Mouse (Mus musculus) megakaryocyte progenitor cell, adult 5-6 weeks (primary cell): ENCODE measurements around the gene Cyfip2. TPM values are rescaled to one million over a fixed set of nuclear protein-coding genes. Genes with fewer than 3 reads are reported as not detected.

Experiments
- ATAC-seq: replicated peaks from 2 replicates; pipeline ENCODE4 v1.8.0; 2016; ENCODE audit warnings: mild to moderate bottlenecking, moderate TSS enrichment, inconsistent platforms; ENCODE audit not compliant: poor library complexity
- total RNA-seq, 2 experiments: library from RNA; stranded (forward) in 1 of 2; stranded (reverse) in 1 of 2; fragments of 157-497, 149-512 nt in 1 of 2; fragments of 200-1000 nt in 1 of 2; gene quantifications; 2 replicates each; pipeline versions ENCODE4 v1.2.3 to v1.2.4; 2015 to 2017

Gene Cyfip2
- total RNA-seq (2015) (121 and 122 TPM in 2 replicates), total RNA-seq (2017) (48.6 and 53.3 TPM in 2 replicates)

GRCm38 (mm10) chr11:46312523-46313035 lies at the start of gene Cyfip2:
Gene Cyfip2, minus strand, starts transcription at chr11:46312859.
- no peak for ATAC-seq

DNA sequence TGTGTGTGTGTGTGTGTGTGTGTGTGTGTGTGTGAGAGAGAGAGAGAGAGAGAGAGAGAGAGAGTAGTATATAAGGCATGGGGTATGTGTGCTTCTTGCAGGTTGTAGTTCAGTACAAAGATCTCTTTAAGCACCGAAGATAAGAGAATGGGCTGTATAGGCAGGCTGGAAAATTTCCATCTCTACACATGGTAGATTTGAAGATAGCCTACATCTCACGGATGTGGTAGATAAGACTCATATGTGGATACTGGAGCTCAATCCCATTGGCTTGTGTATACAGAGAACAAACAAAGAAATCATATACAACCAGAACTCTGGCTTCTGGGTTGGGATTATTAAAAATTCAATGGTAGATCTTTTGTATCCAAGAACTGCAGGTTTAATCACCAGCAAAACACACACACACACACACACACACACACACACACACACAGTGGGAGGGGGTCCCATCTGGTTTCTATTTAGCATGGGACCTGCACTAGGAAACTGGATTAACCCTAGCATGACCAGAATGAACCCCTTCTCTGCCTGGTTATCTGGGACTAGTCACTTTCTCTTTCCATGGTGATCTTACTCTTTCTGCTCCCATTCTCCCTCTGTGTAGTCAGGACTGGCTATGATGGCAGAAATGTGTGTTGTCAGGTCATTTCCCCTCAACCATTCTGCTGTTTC lies 48.5 kb upstream of the Cyfip2 start:
- ATAC-seq = no peak

DNA sequence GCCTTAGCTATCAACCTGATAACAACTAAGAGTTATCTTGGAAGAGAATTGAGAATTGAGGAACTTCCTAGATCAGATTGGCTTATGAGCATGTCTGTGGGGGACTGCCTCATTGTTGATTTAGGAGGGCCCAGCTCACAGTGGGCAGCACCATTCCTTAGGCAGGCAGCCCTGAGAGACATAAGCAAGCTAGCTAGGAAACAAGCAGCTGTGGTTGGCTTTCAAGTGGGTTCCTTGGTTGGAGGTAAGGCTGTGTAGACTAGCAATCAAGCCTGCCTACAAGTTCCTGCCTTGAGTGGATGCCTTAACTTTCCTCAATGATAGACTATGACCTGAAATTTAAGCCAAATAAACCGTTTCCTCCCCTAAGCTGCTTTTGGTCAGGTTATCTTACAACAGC lies 45.7 kb upstream of the Cyfip2 start:
- no peak for ATAC-seq

- ATAC-seq = no peak
Measured at GRCm38 (mm10) chr11:46349681-46350410, 37.2 kb upstream of the Cyfip2 start.

- no peak for ATAC-seq
Measured at GRCm38 (mm10) chr11:46348416-46348815, 35.8 kb upstream of the Cyfip2 start.

DNA sequence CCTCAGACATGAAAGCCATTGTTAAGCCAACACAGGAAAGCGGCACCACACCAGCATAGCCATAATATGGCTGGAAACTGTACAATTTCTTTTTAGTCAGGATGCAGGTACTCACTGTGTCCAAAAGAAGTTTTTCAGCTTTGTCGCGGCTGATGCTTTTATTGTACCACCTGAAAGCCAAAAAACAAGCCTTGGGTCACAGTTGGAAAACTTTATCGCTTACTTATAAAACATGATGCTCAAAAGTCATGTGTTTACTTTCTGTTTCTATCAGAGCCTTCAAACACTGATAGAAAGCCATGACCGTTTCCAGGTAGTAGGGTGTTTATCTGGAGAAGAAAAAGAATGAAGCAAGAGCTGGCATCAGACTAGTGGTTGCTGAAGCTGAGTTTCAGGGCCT lies 35.1 kb upstream of the Cyfip2 start:
- no peak for ATAC-seq

- peak; percentile 83 for ATAC-seq
Measured at GRCm38 (mm10) chr11:46343886-46344546, 31.4 kb upstream of the Cyfip2 start.

- ATAC-seq = no peak
Measured at GRCm38 (mm10) chr11:46341960-46342359, 29.3 kb upstream of the Cyfip2 start.

DNA sequence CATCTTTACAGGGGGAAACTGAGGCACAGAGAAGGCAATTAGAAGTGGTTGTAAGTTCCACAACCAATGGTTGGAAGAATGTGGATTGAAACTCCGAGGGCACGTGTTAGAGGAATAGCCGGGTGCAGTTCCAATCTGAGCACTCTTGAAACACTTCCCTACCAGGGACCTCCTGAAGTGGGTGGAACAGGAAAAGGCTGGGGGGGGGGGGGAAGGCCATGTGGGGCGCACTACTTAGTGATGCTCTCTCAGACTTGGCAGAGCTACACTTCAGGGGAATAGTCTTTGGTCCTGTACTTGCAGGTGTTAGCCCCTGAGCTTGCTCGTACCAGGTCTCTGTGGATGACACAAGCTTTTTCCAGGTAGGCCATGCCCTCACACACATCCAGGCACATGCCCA lies 23.4 kb upstream of the Cyfip2 start:
- peak; percentile 47 for ATAC-seq

DNA sequence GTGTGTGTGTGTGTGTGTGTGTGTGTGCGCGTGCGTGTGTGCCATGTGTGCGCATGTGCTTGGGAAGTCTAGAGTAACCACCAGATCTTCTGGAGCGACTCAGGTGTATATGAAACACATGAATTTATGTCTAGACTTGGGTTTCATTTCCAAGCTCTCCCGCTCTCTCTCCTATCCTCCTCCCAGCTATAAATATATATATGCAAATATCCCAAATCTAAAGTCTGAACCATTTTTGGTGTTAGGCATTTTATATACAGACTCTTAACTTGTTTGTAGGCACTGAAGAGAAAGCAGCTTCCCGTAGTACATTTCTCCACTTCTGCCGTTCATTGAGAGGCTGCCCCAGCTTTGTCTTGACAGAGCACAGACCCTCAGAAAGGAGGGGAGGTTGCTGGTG lies 19.6 kb upstream of the Cyfip2 start:
- no peak for ATAC-seq

- peak; percentile 89 for ATAC-seq
Measured at GRCm38 (mm10) chr11:46326271-46327015, 13.8 kb upstream of the Cyfip2 start.

DNA sequence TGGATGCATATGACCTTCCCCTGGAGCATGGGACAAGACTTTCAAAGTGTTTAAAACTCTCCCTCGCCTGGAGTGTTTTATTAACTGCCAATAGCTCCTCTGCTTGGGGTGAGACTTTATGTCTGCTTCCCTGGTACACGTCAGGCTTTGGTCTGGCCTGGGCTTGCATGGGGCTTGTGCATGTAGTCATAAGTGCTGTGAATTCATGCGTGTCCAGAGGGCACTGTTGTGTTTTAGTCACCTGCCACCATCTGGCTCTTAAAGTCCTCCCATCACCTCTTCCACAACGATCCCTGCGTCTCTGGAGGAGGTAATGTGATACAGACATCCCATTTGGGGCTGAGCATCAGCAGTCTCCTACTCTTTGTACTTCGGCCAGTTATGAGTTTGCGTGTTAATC lies 8.9 kb upstream of the Cyfip2 start:
- no peak for ATAC-seq

- ATAC-seq = peak; percentile 50
Measured at GRCm38 (mm10) chr11:46314534-46314933, 1.9 kb upstream of the Cyfip2 start.

GRCm38 (mm10) chr11:46313851-46314250 lies 1.2 kb upstream of the Cyfip2 start:
- ATAC-seq = peak; percentile 26

DNA sequence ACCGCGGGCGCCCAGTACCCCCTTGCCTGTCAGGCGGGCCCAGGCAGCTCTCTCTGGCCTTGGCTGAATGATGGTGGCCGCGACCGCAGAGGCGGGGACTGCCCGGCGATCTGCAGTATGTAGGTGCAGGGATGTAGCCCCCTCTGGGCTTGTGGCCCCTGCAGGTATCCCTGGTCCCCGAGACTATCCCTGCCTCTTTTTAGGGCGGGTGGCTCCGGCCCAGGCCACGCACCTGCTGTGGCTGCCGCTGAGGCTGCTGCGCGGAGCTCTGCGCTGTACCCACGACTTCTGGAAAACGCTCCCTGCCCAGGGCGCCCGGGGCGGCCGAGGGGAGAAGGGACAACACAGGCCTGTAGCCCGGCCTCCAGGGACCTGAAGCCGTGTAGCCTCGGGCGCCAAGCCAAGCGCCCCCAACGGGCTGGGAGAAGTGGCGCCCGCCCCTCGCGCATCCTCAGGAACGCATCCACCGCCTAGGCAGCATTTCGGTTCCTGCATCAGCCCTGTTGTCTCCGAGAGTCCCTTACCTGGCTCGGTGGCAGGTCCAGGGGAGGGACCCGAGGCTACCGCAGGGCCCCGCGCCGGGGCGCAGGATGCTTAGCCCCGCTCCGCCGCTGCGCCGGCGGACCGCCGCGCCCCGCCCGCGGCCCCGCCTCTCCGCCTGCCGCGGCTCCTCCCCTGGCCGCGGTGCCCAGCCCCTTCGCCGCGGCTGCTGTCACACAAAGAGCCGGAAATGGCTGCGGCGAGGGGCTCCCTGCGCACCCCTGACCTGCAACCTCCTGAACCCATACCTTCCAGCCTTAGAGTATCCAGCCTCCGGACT lies 746 bp downstream of the Cyfip2 start:
- ATAC-seq = peak; percentile 23

DNA sequence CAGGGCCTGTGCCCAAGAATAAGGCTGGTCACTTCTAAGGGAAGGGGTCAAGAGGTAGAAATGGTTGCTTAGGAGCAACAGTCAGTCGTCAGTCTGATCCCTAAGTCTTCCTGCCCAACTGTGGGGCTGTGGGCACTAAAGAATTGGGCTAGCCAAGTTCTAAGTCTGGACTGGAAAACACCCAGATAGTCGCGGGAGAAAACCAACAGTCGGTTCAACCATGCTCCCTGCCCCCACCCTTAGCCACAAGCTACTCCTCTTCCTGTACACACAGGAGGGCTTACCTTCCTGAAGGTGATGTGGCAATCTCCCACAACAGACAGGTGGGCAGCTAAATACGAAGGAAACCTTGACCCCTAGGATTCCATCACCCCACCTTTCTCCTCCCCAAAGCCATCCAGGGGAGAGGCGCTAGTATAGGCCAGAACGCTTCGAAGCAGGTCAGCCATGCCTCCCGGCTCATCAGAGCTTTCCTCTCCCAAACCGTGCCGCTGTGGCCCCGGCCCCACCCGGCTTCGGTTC lies 1.4 kb downstream of the Cyfip2 start:
- 0 out of 2 replicates have a peak, but pooled peaks have one; percentile 6 for ATAC-seq

- ATAC-seq = no peak
Measured at GRCm38 (mm10) chr11:46310647-46311063, 2.0 kb downstream of the Cyfip2 start.

DNA sequence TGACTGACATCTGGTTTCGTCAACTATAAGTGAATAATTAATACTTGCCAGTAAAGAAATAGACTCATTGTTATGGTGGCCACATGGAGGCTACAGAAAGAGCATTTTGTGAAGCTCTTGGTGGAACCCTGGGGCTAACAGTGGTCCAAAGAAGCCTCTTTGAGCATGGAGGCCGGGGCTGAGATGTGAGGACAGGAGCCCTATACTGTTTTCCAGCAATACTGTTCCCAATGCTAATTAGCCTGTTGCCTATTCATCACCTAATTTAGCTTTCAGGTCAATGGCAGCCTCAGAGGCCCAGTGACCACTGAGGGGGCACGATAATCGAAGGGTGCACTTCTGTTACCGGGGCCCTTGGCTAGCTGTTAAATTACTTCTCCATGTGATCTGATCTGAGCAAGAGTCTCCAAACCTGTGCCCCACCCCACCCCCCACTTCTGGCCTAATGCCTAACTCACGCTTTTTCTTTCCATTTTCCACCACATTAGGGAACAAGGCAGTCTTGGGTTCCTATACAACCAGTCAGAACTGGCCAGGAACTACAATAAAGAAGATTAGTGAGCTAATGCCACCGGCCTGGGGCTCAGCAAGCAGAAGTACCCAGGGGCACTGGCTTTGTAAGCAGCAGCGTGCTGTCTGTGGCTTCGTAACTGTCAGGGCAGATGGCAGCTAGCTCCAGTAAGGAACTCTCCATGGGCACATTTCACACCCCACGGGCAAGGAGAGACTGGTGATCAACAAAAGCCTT lies 2.7 kb downstream of the Cyfip2 start:
- ATAC-seq = peak; percentile 38

DNA sequence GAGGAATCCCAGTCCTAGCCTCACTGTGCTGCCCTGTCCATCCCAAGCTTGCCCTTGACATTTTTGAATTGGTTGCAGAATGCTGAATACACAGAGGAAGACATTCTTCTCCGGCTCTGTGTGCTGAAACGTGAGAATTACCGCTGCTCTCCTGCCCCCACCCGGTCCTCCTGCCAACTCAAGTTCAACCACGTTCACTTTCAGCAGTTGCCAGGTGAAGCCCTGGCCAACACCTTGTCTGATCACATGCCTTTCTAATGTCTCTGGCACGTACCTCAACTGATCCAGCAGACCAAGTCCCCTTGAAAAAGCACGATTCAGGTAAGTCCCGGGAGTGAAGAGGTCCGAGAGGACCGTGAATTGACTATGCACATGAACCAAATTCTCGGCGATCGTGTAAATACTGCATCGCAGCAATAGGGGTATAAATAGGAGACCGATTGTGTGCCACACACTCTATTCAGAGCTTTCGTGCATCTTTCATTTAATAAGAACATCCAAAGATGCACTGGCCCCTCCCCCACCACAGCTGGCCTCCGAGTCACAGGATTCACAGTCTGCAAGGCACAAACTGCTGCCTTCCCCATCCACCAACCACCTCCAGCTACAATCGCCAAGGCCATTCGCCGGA lies 3.4 kb downstream of the Cyfip2 start:
- no peak for ATAC-seq
